Mouse (Mus musculus) megakaryocyte progenitor cell, adult 5-6 weeks (primary cell): ENCODE results near the gene Masp1. TPM values are rescaled to one million over a fixed set of nuclear protein-coding genes. Genes with fewer than 3 reads are reported as not detected.

Experiments used
- ATAC-seq: replicated peaks from 2 replicates; pipeline ENCODE4 v1.8.0; 2016; ENCODE audit warnings: mild to moderate bottlenecking, moderate TSS enrichment, inconsistent platforms; ENCODE audit not compliant: poor library complexity
- total RNA-seq, 2 experiments: library from RNA; stranded (forward) in 1 of 2; stranded (reverse) in 1 of 2; fragments of 157-497, 149-512 nt in 1 of 2; fragments of 200-1000 nt in 1 of 2; gene quantifications; 2 replicates each; pipeline versions ENCODE4 v1.2.3 to v1.2.4; 2015 to 2017

The Masp1 gene
- total RNA-seq (2015) (not detected in 2 replicates), total RNA-seq (2017) (not detected in 2 replicates)

GRCm38 (mm10) chr16:23520235-23520871, at the start of gene Masp1, which contains the start of gene Rtp4:
Gene Masp1 (minus strand): TSS chr16:23520815.
Gene Rtp4 (plus strand): TSS chr16:23520291.
- ATAC-seq = no peak

- ATAC-seq = no peak
Measured at GRCm38 (mm10) chr16:23568369-23568958, 47.8 kb upstream of the Masp1 start.

DNA sequence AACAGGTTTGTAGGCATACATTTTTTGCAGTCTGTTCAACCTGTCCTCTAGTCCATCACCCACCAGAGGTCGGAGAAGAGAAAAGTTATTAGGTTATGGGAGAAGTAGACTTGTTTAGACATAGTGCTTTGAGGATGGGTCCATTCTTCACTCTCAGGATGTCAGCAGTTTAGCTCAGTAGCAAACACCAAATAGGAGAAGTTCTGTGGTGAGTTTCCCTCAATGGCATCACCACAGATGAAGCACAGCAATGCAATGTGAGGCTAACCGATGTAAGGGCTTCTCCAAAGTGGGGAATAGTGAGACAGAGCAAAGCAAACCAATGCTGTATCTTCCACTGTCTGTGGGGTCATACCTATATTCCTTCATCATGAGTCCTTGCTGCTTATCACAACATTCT, 37.1 kb upstream of the Masp1 start:
- 0 out of 2 replicates have a peak, but pooled peaks have one; percentile 32 for ATAC-seq

DNA sequence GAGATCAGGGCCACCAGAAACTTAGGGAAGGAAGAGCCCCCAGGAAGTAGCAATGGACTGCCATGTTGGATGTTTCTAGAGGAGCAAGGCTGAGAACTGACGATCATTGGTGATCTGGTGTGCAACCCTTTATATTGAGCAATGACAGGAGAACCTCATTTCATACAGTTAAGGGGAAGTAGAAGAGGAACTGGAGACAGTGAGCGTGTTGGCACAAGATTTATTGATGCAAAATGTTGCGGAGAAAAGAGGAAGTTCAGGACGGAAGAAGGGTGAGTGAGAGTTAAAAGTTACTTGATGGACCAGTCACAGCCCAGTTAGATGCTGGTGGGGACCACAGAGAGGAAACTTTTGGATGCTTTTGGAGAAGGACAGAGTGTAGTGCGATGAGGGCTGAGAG, 36.6 kb upstream of the Masp1 start:
- ATAC-seq = peak; percentile 98

GRCm38 (mm10) chr16:23554673-23555072, 34.1 kb upstream of the Masp1 start:
- no peak for ATAC-seq

- ATAC-seq = no peak
Measured at GRCm38 (mm10) chr16:23550981-23551582, 30.5 kb upstream of the Masp1 start.

GRCm38 (mm10) chr16:23550346-23550980, 29.8 kb upstream of the Masp1 start:
- peak; percentile 76 for ATAC-seq

DNA sequence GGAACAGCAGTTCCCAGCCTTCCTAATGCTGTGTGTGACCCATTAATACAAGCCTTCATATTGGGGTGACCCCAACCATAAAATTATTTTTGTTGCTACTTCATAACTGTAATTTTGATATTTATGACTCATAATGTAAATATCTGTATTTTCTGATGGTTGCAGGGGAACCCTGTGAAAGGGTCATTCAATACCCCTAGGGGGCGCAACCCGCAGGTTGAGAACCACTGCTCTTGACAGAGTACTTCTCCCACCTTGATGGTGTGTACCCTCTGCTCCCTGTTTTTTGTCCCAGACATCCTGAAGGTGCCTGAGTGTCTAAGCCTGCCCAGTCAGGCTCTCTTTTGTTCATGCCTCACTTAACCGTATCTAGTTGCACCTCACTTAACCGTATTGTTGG, 27.2 kb upstream of the Masp1 start:
- no peak for ATAC-seq

- ATAC-seq = no peak
Measured at GRCm38 (mm10) chr16:23544361-23544760, 23.7 kb upstream of the Masp1 start.

DNA sequence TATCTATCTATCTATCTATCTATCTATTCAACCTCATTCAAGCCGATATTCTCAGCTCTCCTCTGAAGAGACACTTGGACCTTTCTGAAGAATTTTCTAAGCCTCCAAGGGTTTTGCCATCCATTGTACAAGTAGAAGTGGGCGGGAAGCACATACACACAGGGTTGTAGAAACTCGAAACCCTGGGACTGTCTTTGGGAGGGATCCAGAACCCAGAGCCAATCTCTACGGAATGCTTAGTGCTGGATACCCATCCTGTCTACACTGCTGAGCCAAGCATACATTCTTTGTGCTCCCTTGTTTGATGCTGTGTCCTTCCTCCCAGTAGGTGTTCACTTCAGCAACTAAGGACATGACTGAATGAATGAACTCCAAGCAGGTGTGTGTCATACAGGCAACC, 22.3 kb upstream of the Masp1 start:
- ATAC-seq = no peak

GRCm38 (mm10) chr16:23541046-23541445, 20.4 kb upstream of the Masp1 start:
- no peak for ATAC-seq

GRCm38 (mm10) chr16:23533707-23534106, 13.1 kb upstream of the Masp1 start:
- ATAC-seq = no peak

DNA sequence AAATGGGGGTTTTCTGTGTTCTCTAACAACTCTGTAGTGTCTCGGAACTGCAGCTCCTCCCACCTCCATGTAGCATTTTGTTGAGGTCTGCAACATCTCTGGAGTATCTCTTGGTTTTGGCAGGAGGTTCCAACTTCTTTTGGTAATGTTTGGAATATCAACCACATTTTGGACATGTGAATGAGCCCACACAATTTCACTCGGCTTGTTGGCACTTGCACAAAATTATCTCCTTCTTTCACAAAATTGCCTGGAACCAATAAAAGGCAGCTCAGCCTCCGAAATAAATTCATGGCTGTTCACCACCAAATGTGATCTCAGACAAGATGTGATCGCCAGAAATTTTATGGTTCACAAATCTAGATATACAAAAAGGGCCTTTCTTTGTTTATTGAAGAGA, 8.6 kb upstream of the Masp1 start:
- ATAC-seq = no peak

DNA sequence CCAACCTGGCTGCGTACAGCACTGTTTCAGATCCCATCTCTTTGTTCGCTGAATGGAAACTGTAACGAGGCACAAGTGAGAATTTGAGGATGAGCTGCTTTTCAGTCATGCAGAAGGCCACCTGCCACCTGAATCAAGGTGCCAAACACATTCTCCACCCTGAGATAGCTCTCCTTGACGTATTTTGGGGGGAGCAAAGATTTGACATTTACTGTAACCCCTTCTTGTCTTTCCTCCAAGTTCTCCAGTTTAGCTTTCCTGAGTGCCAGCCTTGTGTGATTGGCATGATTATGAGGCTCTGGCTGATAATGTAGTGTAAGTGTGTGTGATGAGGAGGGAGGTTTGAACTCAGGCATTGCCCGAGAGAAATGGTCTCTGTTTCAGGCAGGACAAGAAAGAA, 1.5 kb upstream of the Masp1 start:
- no peak for ATAC-seq

- no peak for ATAC-seq
Measured at GRCm38 (mm10) chr16:23521092-23521491, 477 bp upstream of the Masp1 start.

- no peak for ATAC-seq
Measured at GRCm38 (mm10) chr16:23519771-23520170, 844 bp downstream of the Masp1 start.

DNA sequence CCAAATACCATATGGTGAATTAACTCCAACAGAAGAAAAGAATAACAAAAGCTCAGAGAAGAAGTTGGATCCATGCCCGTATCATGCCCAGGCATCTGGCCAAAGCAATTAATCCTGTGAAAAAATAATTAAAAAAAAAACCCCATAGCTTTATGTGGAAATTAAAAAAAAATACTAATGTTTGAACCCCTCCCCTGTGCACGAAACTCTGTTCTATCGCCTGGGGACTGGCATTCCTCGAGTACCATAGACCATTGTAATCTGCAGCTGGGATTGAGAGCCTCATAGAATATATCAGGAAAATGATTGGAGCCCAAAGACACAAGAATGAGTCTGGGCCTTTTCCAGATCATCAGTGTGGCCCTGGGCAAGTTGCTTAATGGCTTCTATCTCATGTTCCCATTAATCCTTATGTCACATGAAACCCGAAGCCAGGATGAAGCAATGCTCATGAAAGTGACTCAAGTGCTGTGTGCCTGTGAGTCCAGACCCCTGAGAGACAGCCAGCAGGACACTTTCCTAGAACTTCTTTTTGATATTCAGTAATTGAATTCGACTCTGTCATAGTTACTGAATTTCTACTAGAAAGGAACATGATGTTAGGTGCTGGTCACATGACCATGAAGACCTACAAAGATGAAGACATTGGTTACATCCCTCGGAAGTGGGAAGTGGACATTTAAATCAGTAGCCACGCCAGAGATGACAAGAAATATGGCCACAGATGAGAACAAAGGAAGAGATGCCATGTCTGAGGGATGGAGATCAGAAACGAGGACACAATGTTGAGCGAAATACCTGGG, 1.8 kb downstream of the Masp1 start:
- no peak for ATAC-seq

GRCm38 (mm10) chr16:23517754-23518566, 2.7 kb downstream of the Masp1 start:
- no peak for ATAC-seq

DNA sequence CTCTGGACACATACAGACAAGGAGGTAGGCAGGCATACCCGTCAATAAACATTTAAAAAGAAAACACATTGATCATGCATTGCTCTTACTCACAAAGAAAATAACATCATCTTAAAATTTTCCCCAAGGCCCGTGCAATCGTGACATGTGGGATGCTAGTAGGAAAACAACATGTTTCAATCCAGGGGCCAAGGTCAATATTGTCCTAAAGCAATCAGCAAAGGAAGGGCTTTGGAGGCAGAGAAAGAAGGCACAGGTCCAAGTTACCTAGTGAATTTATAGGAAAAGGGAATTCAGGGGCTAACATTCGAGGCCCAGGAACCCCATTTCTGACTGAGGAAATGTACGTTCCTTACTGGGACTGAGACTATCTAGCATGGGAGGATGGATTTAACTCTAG, 3.4 kb downstream of the Masp1 start:
- ATAC-seq = no peak

GRCm38 (mm10) chr16:23516606-23517005, 4.0 kb downstream of the Masp1 start:
- ATAC-seq = no peak
